Mouse (Mus musculus): Measurements from ENCODE around the gene Lrrc59. TPM values are rescaled to one million over a fixed set of nuclear protein-coding genes. Genes with fewer than 3 reads are reported as not detected.

The Lrrc59 gene
- polyA plus RNA-seq, 1 experiment: 243 TPM

DNA sequence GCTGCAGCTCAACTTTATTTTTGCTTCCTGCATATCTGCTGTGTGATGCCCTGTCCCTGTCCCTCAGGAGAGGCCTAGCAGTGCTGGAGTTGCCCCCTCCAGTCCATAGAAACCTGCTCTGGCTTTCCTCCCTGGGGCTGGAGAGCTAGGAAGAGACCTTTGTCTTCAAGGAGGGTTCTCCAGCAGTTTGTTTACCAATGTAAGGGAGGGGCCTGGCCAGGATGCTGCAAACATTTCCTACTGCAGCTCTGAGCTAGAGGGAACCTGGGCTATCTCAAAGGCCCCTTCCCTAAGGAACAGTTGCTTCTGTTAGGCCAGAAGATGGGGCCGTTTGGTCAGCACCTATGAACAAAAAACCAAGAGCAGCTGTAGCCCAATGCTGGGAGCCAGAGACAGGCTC, 31.8 kb downstream of the Lrrc59 start:
- Histone ChIP-seq H3K4me3 (ENCODE audit: insufficient read depth, low read length) (no peak overlapping the region), H3K4me1 (ENCODE audit: control insufficient read depth, insufficient read depth, low read length) (no peaks in the 10 kb centered on the region), H3K27ac (ENCODE audit: insufficient read depth, low read length) (no peak overlapping the region)
- TF ChIP-seq POLR2A (IDR thresholded peaks at IDR 0.05; ENCODE audit: low read depth, low read length) (no peak), CTCF (IDR thresholded peaks at IDR 0.05; ENCODE audit: borderline replicate concordance, insufficient read depth, low read length) (no peak)

DNA sequence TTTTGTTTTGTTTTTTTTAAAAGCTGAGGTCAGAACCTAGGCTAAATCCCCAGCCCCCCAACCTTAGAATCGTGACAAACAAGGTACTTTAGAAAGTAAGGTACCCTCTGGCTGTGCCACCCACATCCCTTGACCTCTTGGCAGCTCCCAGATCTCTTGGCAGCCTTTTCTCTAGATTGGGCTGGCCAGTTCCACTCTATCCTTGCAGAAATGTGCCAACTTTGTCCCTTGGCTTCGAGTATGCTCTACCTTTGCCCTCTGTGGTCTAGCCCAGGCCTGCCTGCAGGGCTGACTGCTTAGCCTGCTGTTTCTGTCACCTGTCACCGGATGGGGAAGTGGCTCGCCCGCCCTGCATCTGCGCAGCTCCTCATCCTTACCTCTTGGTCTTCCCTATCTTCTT, 35.7 kb downstream of the Lrrc59 start:
- no peaks in the 10 kb centered on the region for H3K4me1 ChIP-seq (ENCODE audit: control insufficient read depth, insufficient read depth, low read length)
- no peak overlapping the region for H3K4me3 ChIP-seq (ENCODE audit: insufficient read depth, low read length)
- H3K27ac ChIP-seq (ENCODE audit: insufficient read depth, low read length): no peak overlapping the region
- TF ChIP-seq CTCF (IDR thresholded peaks at IDR 0.05; ENCODE audit: borderline replicate concordance, insufficient read depth, low read length): no peak
- no peak for TF ChIP-seq POLR2A (IDR thresholded peaks at IDR 0.05; ENCODE audit: low read depth, low read length)

DNA sequence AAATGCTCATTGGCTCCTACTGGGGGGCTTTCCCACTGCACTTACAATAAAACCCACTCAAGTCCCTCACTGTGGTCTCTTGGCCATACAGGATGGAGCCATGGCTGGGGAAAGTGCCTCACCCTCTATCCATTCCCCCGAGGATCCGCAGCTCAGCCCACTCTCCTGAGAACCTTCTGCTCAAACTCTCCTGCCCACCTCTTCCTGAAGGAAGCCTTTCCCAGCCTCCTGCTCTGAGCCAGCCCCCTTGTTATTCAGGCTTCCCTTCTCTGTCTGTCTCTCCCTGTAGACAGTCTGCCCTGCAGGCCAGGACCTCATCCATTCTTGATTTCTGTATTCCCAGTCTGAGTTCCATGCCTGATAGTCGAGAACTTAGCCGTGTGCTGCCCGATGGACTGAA, 45.4 kb downstream of the Lrrc59 start:
- no peaks in the 10 kb centered on the region for H3K4me1 ChIP-seq (ENCODE audit: control insufficient read depth, insufficient read depth, low read length)
- TF ChIP-seq POLR2A (IDR thresholded peaks at IDR 0.05; ENCODE audit: low read depth, low read length) (no peak), CTCF (IDR thresholded peaks at IDR 0.05; ENCODE audit: borderline replicate concordance, insufficient read depth, low read length) (no peak)
- H3K27ac ChIP-seq (ENCODE audit: insufficient read depth, low read length): no peak overlapping the region
- no peak overlapping the region for H3K4me3 ChIP-seq (ENCODE audit: insufficient read depth, low read length)

DNA sequence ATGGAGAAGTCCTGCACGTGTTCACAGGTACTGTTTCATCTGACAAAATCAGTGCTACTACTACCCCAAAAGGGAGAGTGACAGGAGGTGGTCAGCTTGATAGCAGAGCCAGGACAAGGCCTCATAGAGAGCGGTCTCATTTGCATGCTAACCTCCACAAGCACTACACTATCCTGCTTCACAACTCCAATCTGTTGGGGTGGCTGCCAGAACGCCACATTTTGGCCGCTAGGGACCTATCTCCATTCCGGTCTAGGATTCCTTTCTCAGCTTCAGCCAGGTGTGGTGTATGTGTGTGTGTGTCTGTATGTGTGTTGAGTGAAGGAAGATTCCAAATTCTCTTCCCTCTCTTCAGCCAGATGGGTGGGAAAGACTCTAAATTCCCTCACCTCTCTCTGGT, 45.9 kb downstream of the Lrrc59 start:
- Histone ChIP-seq H3K27ac (ENCODE audit: insufficient read depth, low read length) (no peak overlapping the region), H3K4me3 (ENCODE audit: insufficient read depth, low read length) (no peak overlapping the region), H3K4me1 (ENCODE audit: control insufficient read depth, insufficient read depth, low read length) (no peaks in the 10 kb centered on the region)
- TF ChIP-seq CTCF (IDR thresholded peaks at IDR 0.05; ENCODE audit: borderline replicate concordance, insufficient read depth, low read length): no peak
- TF ChIP-seq POLR2A (IDR thresholded peaks at IDR 0.05; ENCODE audit: low read depth, low read length): no peak

DNA sequence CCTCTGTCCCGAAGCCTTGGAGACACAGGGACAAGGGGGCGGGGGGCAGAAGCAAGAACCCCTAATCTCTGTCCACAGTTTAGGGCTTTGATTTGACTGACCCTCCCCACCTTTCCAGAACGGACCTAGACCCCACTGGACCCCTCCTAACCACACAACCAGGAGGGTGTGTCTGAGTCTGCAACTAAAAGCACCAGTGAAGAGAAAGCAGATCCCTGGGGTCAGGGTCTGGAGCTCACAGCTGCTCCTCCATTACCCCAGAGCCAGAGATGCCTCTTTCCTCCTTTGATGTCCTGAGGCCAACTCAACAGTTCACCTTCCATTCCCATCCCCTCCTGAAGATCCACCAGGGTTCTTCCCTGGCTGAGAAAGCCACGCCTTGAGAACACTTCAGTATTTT, 46.7 kb downstream of the Lrrc59 start:
- H3K27ac ChIP-seq (ENCODE audit: insufficient read depth, low read length): no peak overlapping the region
- H3K4me3 ChIP-seq (ENCODE audit: insufficient read depth, low read length): peak overlapping the region; percentile 66
- no peak for TF ChIP-seq CTCF (IDR thresholded peaks at IDR 0.05; ENCODE audit: borderline replicate concordance, insufficient read depth, low read length)
- TF ChIP-seq POLR2A (IDR thresholded peaks at IDR 0.05; ENCODE audit: low read depth, low read length): no peak
- no peaks in the 10 kb centered on the region for H3K4me1 ChIP-seq (ENCODE audit: control insufficient read depth, insufficient read depth, low read length)

DNA sequence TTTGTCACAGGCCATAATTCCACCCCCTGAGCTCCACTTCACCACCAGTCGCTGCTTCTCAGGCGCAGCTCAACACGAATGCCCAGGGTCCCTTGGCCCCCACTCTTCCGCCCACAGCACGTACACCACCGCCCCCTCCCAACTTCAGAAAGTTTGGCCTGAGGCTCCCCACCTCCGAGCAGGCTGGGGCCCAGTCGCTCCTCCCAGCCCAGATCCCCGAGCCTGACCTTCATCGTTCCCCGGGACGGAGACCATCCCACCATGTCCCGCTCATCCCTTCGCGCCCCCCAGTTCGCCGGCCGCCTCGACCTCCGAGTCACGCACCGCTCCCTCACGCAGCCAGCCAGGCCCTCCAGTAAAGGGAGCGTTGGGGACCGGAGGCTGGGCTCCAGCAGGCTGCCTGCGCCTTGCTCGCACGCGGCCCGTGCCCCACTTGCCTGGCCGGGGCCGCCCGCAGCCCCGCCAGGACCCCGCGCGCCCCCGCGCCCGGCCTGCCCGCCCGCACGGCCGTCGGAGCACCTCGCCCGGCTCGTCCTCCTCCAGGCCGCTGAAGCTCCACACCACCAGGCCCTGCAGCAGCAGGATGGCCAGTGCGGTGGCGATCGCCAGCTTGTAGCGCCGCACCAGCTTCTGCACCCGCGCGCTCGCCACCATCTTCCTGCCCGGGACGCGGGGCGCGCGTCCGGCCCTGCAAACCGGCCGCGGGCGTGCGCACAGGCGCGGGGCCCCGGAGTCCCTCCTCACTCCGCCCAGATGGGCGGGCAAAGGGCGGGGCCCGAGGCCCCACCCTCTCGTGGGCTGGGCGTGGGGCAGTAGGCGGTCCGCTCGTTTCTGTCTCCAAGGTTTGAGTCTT, 47.4 kb downstream of the Lrrc59 start, which contains the start of gene Xylt2:
Xylt2 (minus strand) TSS at position 762 of the 853 bp plus-strand sequence.
- peak; percentile 83 for TF ChIP-seq POLR2A (IDR thresholded peaks at IDR 0.05; ENCODE audit: low read depth, low read length)
- no peak for TF ChIP-seq CTCF (IDR thresholded peaks at IDR 0.05; ENCODE audit: borderline replicate concordance, insufficient read depth, low read length)
- Histone ChIP-seq H3K4me3 (ENCODE audit: insufficient read depth, low read length) (peak within 1 kb of the TSS; percentile 66), H3K27ac (ENCODE audit: insufficient read depth, low read length) (no peak within 1 kb of the TSS), H3K4me1 (ENCODE audit: control insufficient read depth, insufficient read depth, low read length) (no peaks in the 10 kb centered on the region)

DNA sequence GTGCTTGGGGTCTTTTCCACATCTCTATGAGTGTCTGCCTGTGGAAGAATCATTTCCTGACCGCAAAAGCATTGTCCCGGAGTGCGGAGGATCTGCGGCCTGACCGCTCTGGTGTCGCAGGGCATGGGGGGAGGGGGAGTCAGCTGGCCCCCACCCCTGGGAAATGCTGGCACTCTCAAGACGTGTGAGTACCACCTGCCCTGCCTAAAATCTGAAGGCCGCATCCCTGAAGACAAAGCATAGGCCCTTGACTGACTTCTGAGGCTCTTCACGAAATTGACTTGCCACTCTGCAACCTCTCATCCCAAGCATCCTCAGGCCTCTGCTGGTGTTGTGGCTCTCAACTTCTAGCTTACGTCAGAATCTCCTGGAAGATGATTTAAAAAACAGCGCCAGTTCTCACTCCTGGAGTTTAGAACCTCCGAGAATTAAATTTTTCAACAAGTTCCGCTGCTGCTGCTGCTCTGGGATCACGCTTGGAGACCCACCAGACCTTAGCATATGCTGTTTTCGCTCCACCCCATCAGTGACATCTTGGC, 48.1 kb downstream of the Lrrc59 start:
- Histone ChIP-seq H3K4me1 (ENCODE audit: control insufficient read depth, insufficient read depth, low read length) (no peaks in the 10 kb centered on the region), H3K4me3 (ENCODE audit: insufficient read depth, low read length) (peak overlapping the region; percentile 37), H3K27ac (ENCODE audit: insufficient read depth, low read length) (no peak overlapping the region)
- TF ChIP-seq CTCF (IDR thresholded peaks at IDR 0.05; ENCODE audit: borderline replicate concordance, insufficient read depth, low read length) (no peak), POLR2A (IDR thresholded peaks at IDR 0.05; ENCODE audit: low read depth, low read length) (no peak)

DNA sequence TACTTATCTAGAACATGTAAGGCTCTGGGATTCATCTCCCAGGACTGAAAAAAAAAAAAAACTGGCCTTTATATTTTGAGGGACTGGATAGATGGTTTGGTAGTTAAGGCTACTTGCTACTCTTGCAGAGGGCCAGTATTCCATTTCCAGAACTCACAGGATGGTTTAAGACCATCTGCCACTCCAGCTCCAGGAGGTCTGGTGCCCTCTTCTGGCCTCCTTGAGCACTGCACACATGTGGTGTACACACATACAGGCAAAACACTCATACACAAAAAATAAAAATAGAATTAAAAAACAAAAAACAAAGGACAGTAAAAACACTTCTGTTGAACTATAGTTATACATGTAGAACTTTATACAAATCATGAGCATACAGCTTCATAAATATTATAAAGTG, 51.1 kb downstream of the Lrrc59 start:
- H3K27ac ChIP-seq (ENCODE audit: insufficient read depth, low read length): no peak overlapping the region
- no peaks in the 10 kb centered on the region for H3K4me1 ChIP-seq (ENCODE audit: control insufficient read depth, insufficient read depth, low read length)
- no peak for TF ChIP-seq CTCF (IDR thresholded peaks at IDR 0.05; ENCODE audit: borderline replicate concordance, insufficient read depth, low read length)
- TF ChIP-seq POLR2A (IDR thresholded peaks at IDR 0.05; ENCODE audit: low read depth, low read length): no peak
- H3K4me3 ChIP-seq (ENCODE audit: insufficient read depth, low read length): no peak overlapping the region

DNA sequence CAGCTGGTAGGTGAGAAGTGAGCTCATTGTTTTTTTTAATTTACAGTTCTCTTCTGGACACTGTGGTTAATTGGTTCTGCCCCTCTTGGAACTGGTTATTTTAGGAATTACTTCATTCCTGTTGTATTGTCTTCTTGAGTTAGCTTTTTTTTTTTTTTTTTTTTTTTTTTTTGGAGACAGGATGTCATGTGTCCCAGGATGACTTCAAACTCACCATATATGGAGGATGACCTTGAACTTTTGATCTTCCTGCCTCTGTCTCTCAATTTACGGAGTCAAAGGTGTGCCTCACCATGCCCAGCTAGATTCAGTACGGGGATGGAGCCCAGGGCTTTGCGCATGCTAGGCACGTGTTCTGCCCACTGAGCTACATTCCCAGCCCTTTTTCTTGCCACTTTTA, 52.1 kb downstream of the Lrrc59 start:
- no peak for TF ChIP-seq CTCF (IDR thresholded peaks at IDR 0.05; ENCODE audit: borderline replicate concordance, insufficient read depth, low read length)
- TF ChIP-seq POLR2A (IDR thresholded peaks at IDR 0.05; ENCODE audit: low read depth, low read length): no peak
- no peak overlapping the region for H3K4me3 ChIP-seq (ENCODE audit: insufficient read depth, low read length)
- no peaks in the 10 kb centered on the region for H3K4me1 ChIP-seq (ENCODE audit: control insufficient read depth, insufficient read depth, low read length)
- H3K27ac ChIP-seq (ENCODE audit: insufficient read depth, low read length): no peak overlapping the region

DNA sequence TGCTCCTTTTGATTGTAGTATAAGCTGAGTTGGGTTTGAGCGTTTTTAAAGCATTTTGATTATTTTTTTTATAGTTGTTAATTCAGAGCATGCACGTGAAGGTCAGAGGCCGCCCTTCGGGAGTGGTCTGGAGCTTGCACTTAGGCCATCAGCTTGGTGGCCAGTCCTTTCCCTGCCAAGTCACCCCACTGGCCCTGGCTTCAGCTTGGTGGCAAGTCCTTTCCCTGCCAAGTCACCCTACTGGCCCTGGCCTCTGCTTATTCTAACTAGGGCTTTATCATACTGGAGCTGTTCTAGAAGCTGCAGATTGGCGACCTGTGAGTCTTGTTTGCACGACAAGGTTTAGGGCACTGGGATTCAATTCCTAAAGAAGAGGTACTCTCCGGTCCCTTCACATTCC, 52.9 kb downstream of the Lrrc59 start:
- Histone ChIP-seq H3K4me3 (ENCODE audit: insufficient read depth, low read length) (no peak overlapping the region), H3K4me1 (ENCODE audit: control insufficient read depth, insufficient read depth, low read length) (no peaks in the 10 kb centered on the region), H3K27ac (ENCODE audit: insufficient read depth, low read length) (no peak overlapping the region)
- TF ChIP-seq CTCF (IDR thresholded peaks at IDR 0.05; ENCODE audit: borderline replicate concordance, insufficient read depth, low read length) (no peak), POLR2A (IDR thresholded peaks at IDR 0.05; ENCODE audit: low read depth, low read length) (no peak)
